Mouse (Mus musculus): ENCODE results near the gene Usmg5. TPM values are rescaled to one million over a fixed set of nuclear protein-coding genes. Genes with fewer than 3 reads are reported as not detected.

Usmg5 gene
- polyA plus RNA-seq, 1 experiment from 2014 or later = 714 TPM

DNA sequence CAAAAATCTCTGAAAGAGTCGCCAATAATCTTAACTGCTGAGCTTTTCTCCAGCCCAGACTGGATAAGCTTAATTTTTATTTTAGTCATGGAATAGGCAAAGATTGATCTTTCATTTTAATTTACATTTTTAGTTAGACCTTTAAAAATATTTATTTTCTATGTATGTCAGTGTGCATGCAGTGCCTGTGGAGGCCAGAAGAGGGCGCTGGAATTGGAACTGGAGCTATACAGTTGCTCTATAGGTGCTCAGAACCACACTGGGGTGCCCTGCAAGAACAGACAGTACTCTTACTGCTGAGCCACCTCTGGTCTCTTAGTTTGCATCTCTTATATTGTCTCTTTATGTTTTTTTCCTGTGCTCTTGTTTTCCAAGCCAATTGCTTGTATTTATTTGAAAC, 32.4 kb upstream of the Usmg5 start:
- in situ Hi-C loops (cut with MboI; ENCODE audit: low pct_unique_long_range_greater_than_20kb) = loop anchor here (5.0 kb wide), 1 partner anchor 44 kb away; no protein-coding TSS in a partner anchor
- DNase-seq (ENCODE audit: low read depth, low spot score) (no peak), ATAC-seq (no peak)
- ChIA-PET CTCF (interaction anchor here (1.0 to 4.6 kb wide), 9 partner anchors 9 to 52 kb away, joined by 3 to 46 read pairs (median 4); no protein-coding TSS in a partner anchor), POLR2A (interaction anchor here (0.6 kb wide), 1 partner anchor 70 kb away, joined by 4 read pairs; no protein-coding TSS in a partner anchor)
- no peaks in the 10 kb centered on the region for H3K27me3 ChIP-seq
- TF ChIP-seq CTCF (IDR thresholded peaks at IDR 0.05) = no peak

DNA sequence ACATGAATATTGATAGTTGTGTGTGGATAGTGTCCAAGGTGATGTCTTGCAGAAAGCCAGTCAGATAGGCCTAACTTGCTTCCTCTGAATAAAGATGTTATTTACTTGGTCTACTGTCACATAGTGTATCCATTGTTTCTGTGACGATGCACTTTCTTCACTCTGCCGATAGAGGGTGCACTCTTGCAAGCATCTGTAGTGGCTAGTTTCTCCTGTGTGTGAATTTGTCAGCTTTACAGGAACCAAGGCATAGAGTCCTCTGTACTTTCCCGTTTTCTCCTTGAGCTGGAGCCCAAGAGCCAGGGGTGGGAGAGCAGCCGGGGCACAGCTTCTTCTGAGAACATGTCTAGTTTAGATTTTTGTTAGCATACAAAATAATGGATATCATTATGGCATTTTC, 30.6 kb upstream of the Usmg5 start:
- TF ChIP-seq CTCF (IDR thresholded peaks at IDR 0.05) = peak; percentile 85
- H3K27me3 ChIP-seq = no peaks in the 10 kb centered on the region
- POLR2A ChIA-PET = no interaction called here
- CTCF ChIA-PET = interaction anchor here (0.8 to 3.1 kb wide), 13 partner anchors 9 to 217 kb away, joined by 3 to 40 read pairs (median 4); no protein-coding TSS in a partner anchor
- in situ Hi-C loops (cut with MboI; ENCODE audit: low pct_unique_long_range_greater_than_20kb) = loop anchor here (5.0 kb wide), 1 partner anchor 46 kb away; no protein-coding TSS in a partner anchor
- ATAC-seq (peak; percentile 57), DNase-seq (ENCODE audit: low read depth, low spot score) (no peak)

DNA sequence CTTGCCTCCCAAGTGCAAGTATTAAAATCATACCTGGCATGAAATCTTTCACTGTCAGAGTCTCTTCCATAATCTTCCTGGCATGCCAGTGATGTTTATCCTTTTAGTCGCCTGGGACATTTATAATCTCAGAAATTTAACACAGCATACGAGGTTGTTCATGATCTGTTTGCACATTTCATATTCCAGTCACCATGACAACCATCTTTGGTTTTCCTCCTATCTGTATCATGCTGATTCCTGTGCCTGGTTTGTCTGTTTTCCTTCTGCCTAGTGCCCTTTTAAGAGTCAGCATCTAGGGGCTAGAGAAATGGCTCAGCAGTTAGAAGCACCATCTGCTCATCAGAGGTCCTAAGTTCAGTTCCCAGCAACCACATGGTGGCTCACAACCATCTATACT, 28.2 kb upstream of the Usmg5 start:
- H3K27me3 ChIP-seq = no peaks in the 10 kb centered on the region
- in situ Hi-C loops (cut with MboI; ENCODE audit: low pct_unique_long_range_greater_than_20kb) = no loop called here
- POLR2A ChIA-PET = no interaction called here
- ATAC-seq (no peak), DNase-seq (ENCODE audit: low read depth, low spot score) (no peak)
- TF ChIP-seq CTCF (IDR thresholded peaks at IDR 0.05) = no peak
- CTCF ChIA-PET = interaction anchor here (3.1 kb wide), 1 partner anchor 50 kb away, joined by 13 read pairs; no protein-coding TSS in a partner anchor

DNA sequence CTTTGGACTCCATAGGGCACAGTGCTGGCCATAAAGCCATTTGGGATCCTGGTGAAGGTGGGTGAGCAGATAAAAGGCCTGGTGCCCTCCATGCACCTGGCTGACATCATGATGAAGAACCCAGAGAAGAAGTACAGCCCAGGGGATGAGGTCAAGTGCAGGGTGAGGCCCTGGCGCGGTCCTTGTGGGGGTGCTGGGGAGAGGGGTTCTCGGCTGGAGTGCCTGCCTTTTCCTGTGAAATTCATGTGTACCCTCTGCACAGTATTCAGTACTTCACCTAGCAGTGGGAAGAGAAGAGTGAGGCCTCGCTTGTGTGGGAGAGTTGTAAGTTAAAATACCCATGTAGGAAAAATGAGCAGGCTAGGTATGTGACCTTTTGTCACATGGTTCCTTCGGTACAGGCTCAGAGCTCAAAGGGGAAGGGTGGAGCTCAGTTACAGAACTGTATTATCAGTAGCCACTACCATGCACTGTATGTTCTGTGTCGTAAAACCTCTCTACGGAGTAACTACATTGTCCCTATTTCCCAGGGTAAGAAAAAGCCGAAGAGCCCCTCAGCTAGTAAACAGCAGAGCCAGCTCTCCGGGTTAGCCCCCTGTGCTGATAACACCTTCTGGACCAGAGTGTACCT, 14.3 kb upstream of the Usmg5 start:
- in situ Hi-C loops (cut with MboI; ENCODE audit: low pct_unique_long_range_greater_than_20kb) = no loop called here
- CTCF ChIA-PET = interaction anchor here (2.1 kb wide), 1 partner anchor 16 kb away, joined by 7 read pairs; no protein-coding TSS in a partner anchor
- POLR2A ChIA-PET = interaction anchor here (1.4 kb wide), 1 partner anchor 14 kb away, joined by 3 read pairs; the partner anchor contains the start of genes Pdcd11 and Usmg5
- TF ChIP-seq CTCF (IDR thresholded peaks at IDR 0.05) = no peak
- ATAC-seq (no peak), DNase-seq (ENCODE audit: low read depth, low spot score) (no peak)
- no peaks in the 10 kb centered on the region for H3K27me3 ChIP-seq

DNA sequence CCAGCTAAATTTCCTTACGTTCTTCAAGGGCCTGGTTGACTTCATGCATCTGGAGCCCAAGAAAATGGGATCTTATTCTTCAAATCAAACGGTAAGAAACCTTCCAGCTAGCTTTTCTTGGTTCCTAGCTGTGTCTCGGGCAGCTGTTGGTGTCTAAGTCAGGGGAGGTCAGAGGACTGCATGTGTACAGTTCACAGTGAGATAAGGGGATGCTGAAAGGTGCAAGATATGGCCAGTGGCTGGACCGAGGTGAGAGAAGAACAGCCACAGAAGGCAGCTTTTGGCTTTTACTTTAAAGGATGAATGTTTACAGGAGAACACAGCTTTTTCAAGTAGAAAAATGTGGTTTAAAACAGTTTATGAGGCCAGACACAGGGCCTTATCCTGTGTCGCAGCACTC, 10.6 kb upstream of the Usmg5 start:
- POLR2A ChIA-PET = interaction anchor here (0.9 to 1.5 kb wide), 2 partner anchors 10 to 25 kb away, joined by 3 to 4 read pairs; partner anchors contain the start of genes Pdcd11 and Usmg5
- TF ChIP-seq CTCF (IDR thresholded peaks at IDR 0.05) = no peak
- ATAC-seq (no peak), DNase-seq (ENCODE audit: low read depth, low spot score) (no peak)
- in situ Hi-C loops (cut with MboI; ENCODE audit: low pct_unique_long_range_greater_than_20kb) = no loop called here
- H3K27me3 ChIP-seq = no peaks in the 10 kb centered on the region
- CTCF ChIA-PET = interaction anchor here (1.9 kb wide), 1 partner anchor 10 kb away, joined by 6 read pairs; the partner anchor contains the start of genes Pdcd11 and Usmg5

DNA sequence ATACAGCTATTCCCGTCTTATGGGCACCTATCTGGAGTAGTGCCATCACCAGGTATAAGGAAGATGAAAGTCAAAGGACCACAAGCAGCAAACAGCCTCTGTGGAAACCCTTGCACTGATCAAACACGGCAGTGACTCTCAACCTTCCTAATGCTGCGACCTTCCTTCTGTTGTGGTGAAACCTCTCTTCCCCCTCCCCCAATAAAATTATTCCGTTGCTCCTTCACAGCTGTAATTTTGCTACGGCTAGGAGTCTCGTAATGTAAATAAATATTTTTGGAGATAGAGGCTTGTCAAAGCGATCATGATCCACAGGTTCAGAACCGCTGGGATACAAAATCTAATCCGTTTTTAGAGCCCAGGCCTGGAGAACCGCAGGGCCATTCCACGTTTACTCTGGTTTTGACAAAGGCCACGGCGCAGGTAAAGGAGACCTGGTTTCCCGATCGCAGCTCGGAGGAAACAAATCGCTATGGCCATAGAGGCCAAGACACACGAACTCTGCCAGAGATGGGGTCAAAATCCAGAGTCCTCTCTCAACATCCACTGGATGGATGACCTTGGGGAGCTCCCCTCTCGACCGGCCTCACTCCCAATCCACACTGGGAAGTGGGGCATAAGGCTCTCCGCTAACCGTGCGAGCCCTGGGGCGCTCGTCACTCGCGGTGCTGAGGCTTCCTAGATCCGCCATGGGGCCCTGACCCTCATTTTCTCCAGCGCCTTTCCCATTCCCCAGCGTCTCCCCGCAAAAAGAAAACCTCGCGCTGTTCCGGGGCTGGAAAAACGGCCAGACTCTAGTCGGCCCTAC, 525 bp downstream of the Usmg5 start:
- ChIA-PET POLR2A (interaction anchor here (0.9 to 2.1 kb wide), 4 partner anchors 10 to 22 kb away, joined by 3 to 9 read pairs (median 4); partner anchors contain the start of gene Taf5), CTCF (interaction anchor here (1.0 to 1.7 kb wide), 4 partner anchors 10 to 25 kb away, joined by 3 to 7 read pairs (median 6); no protein-coding TSS in a partner anchor)
- no peaks in the 10 kb centered on the region for H3K27me3 ChIP-seq
- DNase-seq (ENCODE audit: low read depth, low spot score) (no peak), ATAC-seq (peak; percentile 51)
- no peak for TF ChIP-seq CTCF (IDR thresholded peaks at IDR 0.05)
- in situ Hi-C loops (cut with MboI; ENCODE audit: low pct_unique_long_range_greater_than_20kb) = no loop called here

DNA sequence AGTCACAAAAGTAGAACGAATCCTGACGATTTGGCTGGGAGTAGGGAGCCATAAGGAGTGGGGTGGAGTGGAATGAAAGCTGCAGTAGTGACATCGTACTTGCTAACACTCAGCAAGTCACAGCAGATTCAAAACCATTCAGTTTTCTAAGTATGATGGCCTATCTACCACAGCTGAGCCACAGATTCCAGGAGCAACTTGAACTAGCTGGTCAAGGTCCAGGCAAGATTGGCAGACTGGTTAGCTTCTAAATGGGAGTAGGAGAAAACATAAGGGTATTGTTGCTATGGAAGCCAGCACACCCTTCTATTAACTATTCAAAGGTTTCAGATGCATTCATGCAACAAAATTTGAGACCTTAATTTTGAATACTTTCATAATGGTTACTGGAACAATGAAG, 2.2 kb downstream of the Usmg5 start:
- no peaks in the 10 kb centered on the region for H3K27me3 ChIP-seq
- ChIA-PET POLR2A (interaction anchor here (0.9 kb wide), 1 partner anchor 17 kb away, joined by 4 read pairs; no protein-coding TSS in a partner anchor), CTCF (interaction anchor here (1.7 kb wide), 1 partner anchor 8 kb away, joined by 7 read pairs; no protein-coding TSS in a partner anchor)
- in situ Hi-C loops (cut with MboI; ENCODE audit: low pct_unique_long_range_greater_than_20kb) = no loop called here
- TF ChIP-seq CTCF (IDR thresholded peaks at IDR 0.05) = no peak
- ATAC-seq = no peak
- no peak for DNase-seq (ENCODE audit: low read depth, low spot score)

DNA sequence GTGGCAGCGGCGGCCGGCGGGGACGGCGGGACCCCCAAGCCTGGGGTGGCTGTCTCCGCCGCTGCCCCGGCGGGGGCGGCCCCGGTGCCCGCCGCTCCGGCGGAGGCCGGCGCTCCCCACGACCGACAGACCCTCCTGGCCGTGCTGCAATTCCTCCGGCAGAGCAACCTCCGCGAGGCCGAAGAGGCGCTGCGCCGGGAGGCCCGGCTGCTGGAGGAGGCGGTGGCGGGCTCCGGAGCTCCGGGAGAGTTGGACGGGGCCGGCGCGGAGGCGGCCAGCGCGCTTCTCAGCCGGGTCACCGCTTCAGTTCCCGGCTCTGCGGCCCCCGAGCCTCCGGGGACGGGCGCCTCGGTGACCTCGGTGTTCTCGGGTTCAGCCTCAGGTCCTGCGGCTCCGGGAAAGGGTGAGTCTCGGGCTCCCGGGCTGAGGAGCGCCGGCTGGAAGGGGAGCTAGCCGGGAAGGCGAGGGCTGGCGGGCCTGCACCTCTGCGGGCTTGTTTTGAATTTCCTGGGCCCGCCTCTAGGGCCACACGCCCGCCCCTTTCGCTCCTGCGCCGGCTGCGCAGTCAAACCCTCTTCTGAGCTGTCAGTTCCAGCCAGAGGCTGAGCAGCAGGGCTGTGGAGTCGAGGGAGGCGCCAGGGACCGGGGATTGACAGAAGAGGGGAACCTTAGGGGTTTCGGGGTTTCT, 22.4 kb downstream of the Usmg5 start:
- in situ Hi-C loops (cut with MboI; ENCODE audit: low pct_unique_long_range_greater_than_20kb) = no loop called here
- no peak for TF ChIP-seq CTCF (IDR thresholded peaks at IDR 0.05)
- POLR2A ChIA-PET = interaction anchor here (1.0 to 2.5 kb wide), 4 partner anchors 10 to 199 kb away, joined by 3 to 9 read pairs (median 4); partner anchors contain the start of gene Pcgf6
- CTCF ChIA-PET = no interaction called here
- DNase-seq (ENCODE audit: low read depth, low spot score) (no peak), ATAC-seq (peak; percentile 97)
- H3K27me3 ChIP-seq = no peaks in the 10 kb centered on the region

DNA sequence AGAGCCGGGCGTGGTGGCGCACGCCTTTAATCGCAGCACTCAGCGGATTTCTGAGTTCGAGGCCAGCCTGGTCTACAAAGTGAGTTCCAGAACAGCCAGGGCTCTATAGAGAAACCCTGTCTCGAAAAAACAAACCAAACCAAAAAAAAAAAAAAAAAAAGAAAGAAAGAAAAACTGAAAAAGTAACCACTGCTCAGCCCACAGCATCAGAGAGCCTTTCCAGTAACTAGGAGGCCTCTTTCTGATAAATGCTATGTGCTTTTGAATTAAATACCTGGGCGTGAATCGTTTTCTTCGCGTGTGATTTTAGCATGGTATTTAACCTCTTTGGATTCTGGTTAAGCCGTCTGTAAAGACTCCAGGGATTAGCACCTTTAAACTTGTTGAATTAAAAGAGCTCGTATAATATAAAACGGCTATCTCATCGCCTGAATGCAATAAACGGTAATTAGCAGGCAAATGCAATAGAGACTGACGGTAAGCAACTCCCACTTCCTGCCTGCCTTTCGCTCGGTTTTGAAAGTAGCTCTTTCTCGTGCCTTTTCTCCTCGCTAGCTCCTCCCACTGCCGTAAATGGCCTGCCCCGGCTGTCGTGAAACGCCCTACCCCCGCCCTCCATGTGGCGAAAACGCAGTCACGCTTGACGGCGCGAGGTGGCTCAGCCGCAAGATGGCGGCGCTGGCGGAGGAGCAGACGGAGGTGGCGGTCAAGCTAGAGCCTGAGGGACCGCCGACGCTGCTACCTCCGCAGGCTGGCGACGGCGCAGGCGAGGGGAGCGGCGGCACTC, 23.2 kb downstream of the Usmg5 start, which contains the start of gene Taf5:
Gene Taf5 (plus strand): TSS at position 651 of the 787 bp plus-strand sequence.
- ChIA-PET CTCF (interaction anchor here (1.0 kb wide), 1 partner anchor 12 kb away, joined by 3 read pairs; no protein-coding TSS in a partner anchor), POLR2A (interaction anchor here (1.0 to 2.5 kb wide), 5 partner anchors 10 to 198 kb away, joined by 3 to 9 read pairs (median 4); partner anchors contain the start of gene Pcgf6)
- ATAC-seq (peak; percentile 54), DNase-seq (ENCODE audit: low read depth, low spot score) (peak; percentile 71)
- TF ChIP-seq CTCF (IDR thresholded peaks at IDR 0.05) = no peak
- in situ Hi-C loops (cut with MboI; ENCODE audit: low pct_unique_long_range_greater_than_20kb) = no loop called here
- H3K27me3 ChIP-seq = no peaks in the 10 kb centered on the region

Measured in Patski (cell line).